Mouse (Mus musculus) lung, adult 2 months (tissue): ENCODE measurements at regions not wholly inside any gene's neighbourhood (a gene's known extent, or its start where the extent isn't known, plus 50 kb on each side); places are given as distances from the start of the nearest gene placed in this dataset.

Experiments
- CTCF ChIP-seq: fragments of 200-500 bp; IDR thresholded peaks from 2 replicates; pipeline ENCODE4 v1.5.1; 2011; ENCODE audit warnings: mild to moderate bottlenecking, low read length, control low read depth; ENCODE audit not compliant: insufficient read depth
- POLR2A ChIP-seq: fragments of 200-500 bp; IDR thresholded peaks from 2 replicates; pipeline ENCODE4 v1.6.1; 2011; ENCODE audit warnings: low read depth, mild to moderate bottlenecking, control low read depth, low read length, borderline replicate concordance; ENCODE audit errors: extremely low read depth

DNA sequence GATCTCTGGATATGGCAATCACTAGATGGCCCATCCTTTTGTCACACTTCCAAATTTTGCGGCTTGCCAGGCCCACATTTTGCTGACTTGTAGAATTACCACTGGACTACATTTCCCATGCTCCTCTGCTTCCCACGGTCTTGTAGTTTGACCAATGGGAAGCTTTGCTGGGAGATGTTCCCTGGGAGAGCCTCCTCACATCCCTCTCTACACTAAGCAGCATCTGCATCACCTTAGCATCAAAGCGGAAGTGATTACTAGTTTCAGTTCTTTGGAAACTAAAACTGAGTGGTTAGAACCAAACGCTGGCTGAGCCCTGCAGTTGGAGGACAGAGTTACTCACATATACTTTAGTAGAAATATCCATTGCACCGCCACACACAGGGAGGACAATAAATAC lies 181.9 kb upstream of the Foxq1 start:
- TF ChIP-seq CTCF (no peak), POLR2A (no peak)
